Mouse (Mus musculus) heart, postnatal 25 days (tissue): ENCODE results near the gene Rad50. TPM values are rescaled to one million over a fixed set of nuclear protein-coding genes. Genes with fewer than 3 reads are reported as not detected.
A peak's percentile ranks its signal among the peaks of the same experiment; 100 is the strongest.

Experiments used
- DNase-seq: peaks from one replicate; pipeline ENCODE4 v3.0.0; 2022; ENCODE audit warnings: low spot score
- intact Hi-C: fragments of 180-260 bp; cut with DNase I; formaldehyde crosslinking; loops from one replicate; pipeline ENCODE4 v1.15.1; 2025
- total RNA-seq, 2 experiments: library from RNA; stranded (reverse); gene quantifications; 2 replicates each; pipeline ENCODE4 v1.2.3; 2021

Gene Rad50
- total RNA-seq, 2 experiments from 2014 or later: 6.3 to 6.7 TPM

GRCm38 (mm10) chr11:53706236-53706933 is 734 bp downstream of the Rad50 start:
- DNase-seq: no peak
- intact Hi-C loops: no loop called here

GRCm38 (mm10) chr11:53699351-53699750 is 7.8 kb downstream of the Rad50 start:
- intact Hi-C loops: no loop called here
- no peak for DNase-seq

- intact Hi-C loops: no loop called here
- DNase-seq: no peak
Measured at GRCm38 (mm10) chr11:53698521-53698920, 8.6 kb downstream of the Rad50 start.

DNA sequence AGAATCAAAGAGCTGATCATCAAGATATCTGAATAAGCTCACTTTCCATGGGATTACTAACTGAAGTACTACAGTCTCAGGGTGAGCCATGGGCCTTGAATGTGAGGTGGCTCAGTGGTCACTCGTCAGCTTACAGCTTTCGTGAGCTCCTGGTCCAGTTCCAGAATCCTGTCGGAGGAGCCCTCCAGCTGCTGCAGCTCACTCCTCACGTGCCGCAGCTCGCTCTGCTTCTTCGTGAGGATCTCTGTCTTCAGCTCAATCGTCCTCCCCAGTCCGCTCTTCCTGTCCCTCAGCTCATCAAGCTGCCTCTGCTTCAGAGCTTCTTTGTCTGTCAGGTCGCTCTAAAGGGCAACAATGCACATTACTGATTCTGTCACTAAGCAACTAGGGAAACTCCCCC is 15.1 kb downstream of the Rad50 start:
- intact Hi-C loops: no loop called here
- DNase-seq: no peak

GRCm38 (mm10) chr11:53682994-53683530 is 24.1 kb downstream of the Rad50 start:
- intact Hi-C loops: no loop called here
- peak; percentile 12 for DNase-seq

DNA sequence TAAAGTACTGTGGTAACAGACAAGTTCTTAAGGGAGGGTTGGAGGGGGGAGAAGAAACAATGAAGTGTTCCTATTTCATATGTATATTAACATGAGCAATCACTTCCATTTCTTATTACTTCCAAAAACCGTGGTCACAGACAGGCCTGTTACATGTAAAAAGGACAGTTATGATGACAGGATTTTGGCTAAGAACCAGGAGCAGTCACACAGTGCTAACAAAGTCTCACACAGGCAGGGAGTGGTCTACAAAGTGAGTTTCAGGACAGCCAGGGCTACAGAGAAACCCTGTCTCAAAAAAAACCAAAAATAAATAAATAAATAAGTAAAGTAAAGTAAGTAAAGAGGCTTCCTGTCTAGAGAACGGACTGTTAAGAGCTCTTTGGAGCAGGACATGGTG is 24.9 kb downstream of the Rad50 start:
- DNase-seq: no peak
- intact Hi-C loops: no loop called here

GRCm38 (mm10) chr11:53681686-53682085 is 25.4 kb downstream of the Rad50 start:
- DNase-seq: no peak
- intact Hi-C loops: no loop called here

- intact Hi-C loops: no loop called here
- DNase-seq: no peak
Measured at GRCm38 (mm10) chr11:53680141-53680540, 27.0 kb downstream of the Rad50 start.

GRCm38 (mm10) chr11:53671414-53671813 is 35.7 kb downstream of the Rad50 start:
- intact Hi-C loops: no loop called here
- no peak for DNase-seq

- DNase-seq: no peak
- intact Hi-C loops: no loop called here
Measured at GRCm38 (mm10) chr11:53664091-53664490, 43.0 kb downstream of the Rad50 start.

DNA sequence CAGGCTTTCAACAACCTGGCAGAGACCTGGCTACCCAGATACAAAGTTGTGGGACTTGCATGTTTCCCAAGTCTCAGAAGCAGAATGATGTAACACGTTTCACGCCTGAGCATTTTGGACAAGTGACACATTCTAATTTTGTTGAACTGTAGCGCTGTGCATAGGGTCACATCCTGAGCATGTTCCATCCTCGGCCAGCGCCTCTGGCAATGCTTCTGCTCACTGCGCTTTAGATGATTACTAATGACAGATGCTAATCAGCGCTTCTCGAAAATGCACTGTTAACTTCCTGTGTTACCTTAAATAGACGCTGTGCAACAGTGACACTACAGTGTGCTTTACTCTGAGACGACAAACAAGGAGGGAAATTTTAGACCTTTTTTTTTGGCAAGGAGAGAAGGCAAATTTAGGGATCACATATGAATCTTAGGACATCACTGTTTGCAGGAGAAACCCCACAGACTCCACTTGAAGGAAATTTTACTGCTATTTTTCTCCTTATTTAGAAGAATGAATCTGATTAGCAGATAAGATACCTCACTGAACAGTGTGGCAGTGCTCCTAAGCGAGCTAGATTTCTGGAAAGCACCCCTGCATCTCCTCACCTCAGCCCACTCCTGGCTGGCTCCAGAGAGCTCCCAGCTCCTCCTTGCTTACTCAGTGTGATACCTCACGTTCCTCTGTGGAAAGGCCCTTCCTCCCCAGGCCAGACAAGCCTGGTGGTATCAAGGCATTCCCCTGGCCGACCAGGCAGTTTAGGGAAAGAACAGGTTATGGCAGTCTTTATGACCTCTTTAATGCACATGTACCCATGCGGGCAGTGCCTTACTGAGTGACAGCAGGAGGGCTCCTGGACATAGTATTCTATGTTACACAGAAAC is 44.1 kb downstream of the Rad50 start:
- no peak for DNase-seq
- intact Hi-C loops: no loop called here

- intact Hi-C loops: no loop called here
Measured at GRCm38 (mm10) chr11:53657828-53658227, 49.3 kb downstream of the Rad50 start.

GRCm38 (mm10) chr11:53657381-53657780 is 49.7 kb downstream of the Rad50 start:
- DNase-seq: no peak
- intact Hi-C loops: no loop called here

More at GRCm38 (mm10) chr11:53657828-53658227, 49.3 kb downstream of the Rad50 start:
- no peak for DNase-seq

- intact Hi-C loops: no loop called here
- DNase-seq: no peak
Measured at GRCm38 (mm10) chr11:53656558-53657202, 50.4 kb downstream of the Rad50 start.

DNA sequence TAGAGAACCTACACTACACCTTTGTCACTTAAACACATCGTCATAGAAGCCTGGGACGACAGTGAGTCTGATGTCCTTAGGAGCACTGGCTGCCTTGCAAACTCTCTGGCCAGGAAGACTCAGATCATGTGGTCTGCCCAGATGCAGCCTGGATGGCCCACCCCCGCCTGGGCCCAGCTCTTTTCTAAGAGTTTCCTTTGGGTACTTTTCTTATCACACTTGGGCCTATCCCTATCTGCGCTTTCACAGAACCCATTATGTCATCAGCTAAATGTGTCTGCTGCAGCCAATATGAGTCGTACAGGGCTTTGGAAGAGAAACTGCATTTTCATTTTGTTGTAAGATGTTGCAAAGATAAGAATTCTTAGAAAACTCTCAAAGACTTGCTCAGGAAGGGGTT is 52.1 kb downstream of the Rad50 start:
- intact Hi-C loops: no loop called here

DNA sequence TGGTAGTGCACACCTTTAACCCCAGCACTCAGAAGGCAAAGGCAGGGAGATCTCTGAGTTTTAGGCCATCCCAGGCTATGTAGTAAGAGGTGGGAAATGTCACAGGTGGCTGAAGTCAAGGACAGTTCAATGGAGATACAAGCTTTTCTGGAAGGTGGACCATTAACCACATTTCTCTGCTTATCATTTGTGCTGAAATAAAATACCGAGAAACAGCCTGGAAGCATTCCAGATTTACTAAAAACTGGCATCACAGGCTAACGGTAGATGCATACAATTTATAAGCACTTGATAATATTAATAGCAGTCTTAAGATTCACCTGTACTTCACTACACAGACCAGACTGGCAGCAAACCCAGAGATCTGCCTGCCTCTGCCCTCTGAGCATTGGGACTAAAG is 54.7 kb downstream of the Rad50 start:
- DNase-seq: no peak
- intact Hi-C loops: no loop called here

More for the DNA sequence above, 52.1 kb downstream of the Rad50 start:
- peak; percentile 2 for DNase-seq

DNA sequence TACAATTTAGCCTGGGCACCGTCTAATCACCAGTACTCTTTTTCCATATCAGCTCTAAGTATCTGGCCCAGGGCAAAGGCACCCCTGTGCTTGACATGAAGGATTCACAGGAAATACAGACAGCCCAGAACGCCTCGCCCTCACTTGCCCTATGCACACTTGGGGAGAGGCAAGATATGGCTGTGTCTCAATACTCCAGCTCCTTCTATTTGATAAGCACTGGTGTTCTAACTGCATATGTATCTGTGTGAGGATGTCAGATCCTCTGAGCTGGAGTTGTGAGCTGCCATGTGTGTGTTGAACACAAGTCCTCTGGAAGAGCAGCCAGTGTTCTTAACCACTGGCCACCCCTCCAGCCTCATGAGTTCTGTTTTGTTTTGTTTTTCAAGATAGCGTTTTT is 55.7 kb downstream of the Rad50 start:
- DNase-seq: no peak
- intact Hi-C loops: no loop called here

GRCm38 (mm10) chr11:53644017-53644416 is 63.1 kb downstream of the Rad50 start:
- intact Hi-C loops: no loop called here

DNA sequence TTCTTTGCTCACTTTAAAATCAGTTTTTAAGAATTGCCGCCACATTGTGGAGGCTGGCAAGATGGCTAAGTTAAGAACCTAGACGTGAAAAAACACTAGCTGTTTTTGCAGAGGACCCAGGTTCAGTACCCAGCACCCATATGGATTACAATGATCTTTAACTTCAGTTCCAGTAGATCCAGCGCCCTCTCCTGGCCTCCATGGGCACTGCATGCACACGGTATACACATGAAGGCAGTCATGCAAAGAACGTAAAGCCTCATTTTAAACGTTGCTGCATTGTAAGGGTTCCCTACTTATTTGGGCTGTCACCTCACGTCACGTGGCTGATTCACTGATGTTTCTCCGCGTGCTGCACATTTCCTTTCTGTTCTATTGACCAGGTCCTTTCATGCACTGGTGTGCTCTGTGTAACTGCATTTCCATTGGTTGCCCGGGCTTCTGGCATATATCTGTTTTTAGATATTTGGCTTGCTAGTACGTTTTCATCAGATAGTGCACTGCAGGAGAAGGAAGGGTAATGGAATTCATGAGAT is 64.3 kb downstream of the Rad50 start:
- no peak for DNase-seq
- intact Hi-C loops: no loop called here

More at GRCm38 (mm10) chr11:53644017-53644416, 63.1 kb downstream of the Rad50 start:
- DNase-seq: no peak

DNA sequence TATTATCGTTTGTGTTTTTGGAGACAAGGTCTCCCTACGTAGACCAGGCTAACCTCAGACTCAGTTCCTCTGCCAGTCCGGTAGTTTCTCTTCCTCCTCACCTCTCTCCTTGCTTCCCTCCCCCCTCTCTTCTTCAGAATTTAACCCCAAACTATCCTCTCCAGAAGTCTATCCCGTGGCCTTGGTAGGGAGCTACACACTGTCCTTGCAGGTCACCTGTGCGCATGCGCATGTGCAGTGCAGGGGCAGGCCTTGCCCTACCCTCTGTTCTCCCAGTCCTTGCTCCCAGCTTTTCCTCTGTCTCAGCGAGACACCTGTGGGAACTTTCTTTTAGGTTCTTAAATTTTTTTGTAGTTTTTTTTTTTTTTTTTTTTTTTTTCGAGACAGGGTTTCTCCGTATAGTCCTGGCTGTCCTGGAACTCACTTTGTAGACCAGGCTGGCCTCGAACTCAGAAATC is 69.3 kb downstream of the Rad50 start:
- no peak for DNase-seq
- intact Hi-C loops: no loop called here
